Mouse (Mus musculus) ES-Bruce4 (cell line): ENCODE data around the gene Mecom. TPM values are rescaled to one million over a fixed set of nuclear protein-coding genes. Genes with fewer than 3 reads are reported as not detected.

ENCODE experiments used
- H3K27ac ChIP-seq: 2 replicates; pipeline ENCODE4 v1.5.1; 2012; ENCODE audit warnings: low read length, inconsistent platforms; ENCODE audit not compliant: insufficient read depth
- H3K27me3 ChIP-seq: 2 replicates; pipeline ENCODE4 v1.6.1; 2012; ENCODE audit warnings: mild to moderate bottlenecking, low read length, inconsistent platforms; ENCODE audit not compliant: control insufficient read depth, poor library complexity, insufficient read depth, severe bottlenecking
- H3K36me3 ChIP-seq: 2 replicates; pipeline ENCODE4 v1.6.1; 2012; ENCODE audit warnings: inconsistent platforms, mild to moderate bottlenecking, low read length, moderate library complexity; ENCODE audit not compliant: control insufficient read depth, poor library complexity, insufficient read depth, severe bottlenecking
- H3K4me1 ChIP-seq: one replicate; pipeline ENCODE4 v1.8.1; 2011; ENCODE audit warnings: low read length; ENCODE audit not compliant: control insufficient read depth, insufficient read depth
- H3K4me3 ChIP-seq: 2 replicates; pipeline ENCODE4 v1.5.1; 2011; ENCODE audit warnings: low read depth, mild to moderate bottlenecking, low read length
- H3K9ac ChIP-seq: 2 replicates; pipeline ENCODE4 v1.6.1; 2012; ENCODE audit warnings: low read depth, mild to moderate bottlenecking, inconsistent platforms; ENCODE audit not compliant: poor library complexity, severe bottlenecking
- H3K9me3 ChIP-seq: replicated peaks from 2 replicates; pipeline ENCODE4 v1.6.1; 2012; ENCODE audit warnings: mild to moderate bottlenecking, low read length, inconsistent platforms; ENCODE audit not compliant: control insufficient read depth, poor library complexity, insufficient read depth, severe bottlenecking
- CTCF ChIP-seq: IDR thresholded peaks from one replicate; pipeline ENCODE4 v1.8.1; 2011; ENCODE audit warnings: low read depth, low read length
- EP300 ChIP-seq: IDR thresholded peaks from 2 replicates; pipeline ENCODE4 v1.6.1; 2011; ENCODE audit warnings: low read depth, low read length; ENCODE audit not compliant: insufficient read depth
- POLR2A ChIP-seq: IDR thresholded peaks from one replicate; pipeline ENCODE4 v1.8.1; 2011; ENCODE audit warnings: low read length; ENCODE audit not compliant: insufficient read depth
- polyA plus RNA-seq: library from polyadenylated mRNA; stranded (reverse); fragments of >200 nt; gene quantifications from 2 replicates; pipeline ENCODE4 v1.2.4, GENCODE M21; 2011; ENCODE audit warnings: low read depth; ENCODE audit not compliant: missing spikeins, insufficient read depth, insufficient read length

Mecom gene
- polyA plus RNA-seq, 1 experiment, result 0.24 TPM

GRCm38 (mm10) chr3:30209131-30209530, 338.7 kb downstream of the Mecom start:
- no peaks in the 10 kb centered on the region for H3K36me3 ChIP-seq
- no peaks in the 10 kb centered on the region for H3K9me3 ChIP-seq
- H3K9ac ChIP-seq, result no peak overlapping the region
- H3K27ac ChIP-seq, result no peak overlapping the region
- H3K27me3 ChIP-seq, result no peaks in the 10 kb centered on the region
- TF ChIP-seq CTCF, result no peak
- TF ChIP-seq POLR2A, result no peak
- TF ChIP-seq EP300, result no peak
- no peaks in the 10 kb centered on the region for H3K4me1 ChIP-seq
- no peak overlapping the region for H3K4me3 ChIP-seq

- H3K4me3 ChIP-seq, result no peak overlapping the region
- TF ChIP-seq EP300 (no peak), POLR2A (no peak), CTCF (no peak)
Measured at GRCm38 (mm10) chr3:30207886-30208285, 339.9 kb downstream of the Mecom start.

GRCm38 (mm10) chr3:30207431-30207830, 340.4 kb downstream of the Mecom start:
- Histone ChIP-seq H3K4me3 (no peak overlapping the region), H3K36me3 (no peaks in the 10 kb centered on the region), H3K9ac (no peak overlapping the region), H3K4me1 (no peaks in the 10 kb centered on the region), H3K9me3 (no peaks in the 10 kb centered on the region), H3K27me3 (no peaks in the 10 kb centered on the region), H3K27ac (no peak overlapping the region)
- TF ChIP-seq CTCF (no peak), EP300 (no peak), POLR2A (no peak)

More at GRCm38 (mm10) chr3:30207886-30208285, 339.9 kb downstream of the Mecom start:
- Histone ChIP-seq H3K27ac (no peak overlapping the region), H3K9ac (no peak overlapping the region), H3K27me3 (no peaks in the 10 kb centered on the region), H3K9me3 (no peaks in the 10 kb centered on the region), H3K4me1 (no peaks in the 10 kb centered on the region), H3K36me3 (no peaks in the 10 kb centered on the region)

- Histone ChIP-seq H3K27ac (no peak overlapping the region), H3K4me1 (no peaks in the 10 kb centered on the region), H3K36me3 (no peaks in the 10 kb centered on the region), H3K9me3 (no peaks in the 10 kb centered on the region), H3K9ac (no peak overlapping the region), H3K4me3 (no peak overlapping the region), H3K27me3 (no peaks in the 10 kb centered on the region)
- TF ChIP-seq EP300 (no peak), CTCF (no peak), POLR2A (no peak)
Measured at GRCm38 (mm10) chr3:30206123-30206522, 341.7 kb downstream of the Mecom start.

- TF ChIP-seq EP300 (no peak), CTCF (no peak), POLR2A (no peak)
- H3K27ac ChIP-seq, result no peak overlapping the region
Measured at GRCm38 (mm10) chr3:30203764-30204163, 344.0 kb downstream of the Mecom start.

GRCm38 (mm10) chr3:30198854-30199253, 349.0 kb downstream of the Mecom start:
- no peak overlapping the region for H3K4me3 ChIP-seq
- no peaks in the 10 kb centered on the region for H3K36me3 ChIP-seq
- H3K27ac ChIP-seq, result no peak overlapping the region
- H3K27me3 ChIP-seq, result no peaks in the 10 kb centered on the region
- no peaks in the 10 kb centered on the region for H3K4me1 ChIP-seq
- H3K9me3 ChIP-seq, result no peaks in the 10 kb centered on the region
- TF ChIP-seq POLR2A (no peak), CTCF (no peak)
- no peak overlapping the region for H3K9ac ChIP-seq

More at GRCm38 (mm10) chr3:30203764-30204163, 344.0 kb downstream of the Mecom start:
- Histone ChIP-seq H3K9ac (no peak overlapping the region), H3K27me3 (no peaks in the 10 kb centered on the region), H3K9me3 (no peaks in the 10 kb centered on the region), H3K4me1 (no peaks in the 10 kb centered on the region), H3K4me3 (no peak overlapping the region), H3K36me3 (no peaks in the 10 kb centered on the region)

GRCm38 (mm10) chr3:30198227-30198626, 349.6 kb downstream of the Mecom start:
- Histone ChIP-seq H3K9me3 (no peaks in the 10 kb centered on the region), H3K27me3 (no peaks in the 10 kb centered on the region), H3K4me3 (no peak overlapping the region), H3K36me3 (no peaks in the 10 kb centered on the region), H3K4me1 (no peaks in the 10 kb centered on the region), H3K9ac (no peak overlapping the region), H3K27ac (no peak overlapping the region)
- TF ChIP-seq POLR2A, result no peak
- no peak for TF ChIP-seq EP300
- no peak for TF ChIP-seq CTCF
